20 mouse cellular contexts compared by ENCODE assay signal in genomic region chr1:106589141-106589540, GRCm38 (mm10).
A peak's percentile ranks its signal among the peaks of the same experiment; 100 is the strongest.
DNase-seq lines count a peak whose midpoint lies in the region; ATAC-seq and TF ChIP-seq lines count a peak whose summit lies in the region.
"Had no signal": no experiment of that assay in that cellular context is flagged by ENCODE, and none has a peak within 500 bp of the region (broad histone marks: within the 10 kb centered on the region; RNA-seq: fewer than 3 reads in every experiment).

No protein-coding gene starts in this region.

- intact Hi-C loops in heart, postnatal 10 days (cut with DNase I): no loop called here

- no peak overlapping the region for H3K4me2 ChIP-seq in neural tube, embryonic 14.5 days (ENCODE audit: low read depth, low read length)
- H3K4me2 ChIP-seq in stomach, postnatal 0 days (replicated peaks; ENCODE audit: low read depth): no peak overlapping the region
- H3K4me2 ChIP-seq: embryonic facial prominence, embryonic 12.5 days; forebrain, embryonic 15.5 days; heart, embryonic 11.5 days; heart, embryonic 15.5 days; hindbrain, embryonic 15.5 days had no signal

- H3K27me3 ChIP-seq in neural tube, embryonic 14.5 days (ENCODE audit: control insufficient read depth, insufficient read depth, low read length): no peaks in the 10 kb centered on the region
- no peaks in the 10 kb centered on the region for H3K27me3 ChIP-seq in stomach, postnatal 0 days (ENCODE audit: control insufficient read depth, insufficient read depth, low read length)
- H3K27me3 ChIP-seq: embryonic facial prominence, embryonic 12.5 days; forebrain, embryonic 15.5 days; heart, embryonic 15.5 days; hindbrain, embryonic 15.5 days had no signal

- WGBS in neural tube, embryonic 14.5 days: 57% methylated on average over 2 of the region's 2 CpGs
- 19% methylated on average over 2 of the region's 2 CpGs for WGBS in stomach, postnatal 0 days

- no peaks in the 10 kb centered on the region for H3K36me3 ChIP-seq in neural tube, embryonic 14.5 days (ENCODE audit: control insufficient read depth, insufficient read depth, low read length)
- no peaks in the 10 kb centered on the region for H3K36me3 ChIP-seq in stomach, postnatal 0 days (ENCODE audit: control insufficient read depth, insufficient read depth, low read length)
- H3K36me3 ChIP-seq: embryonic facial prominence, embryonic 12.5 days; forebrain, embryonic 15.5 days; heart, embryonic 15.5 days; hindbrain, embryonic 10.5 days; hindbrain, embryonic 15.5 days had no signal

- ATAC-seq in neural tube, embryonic 14.5 days (ENCODE audit: low read depth): peak; percentile 36; the same call in 1 of the 2 replicates
- ATAC-seq in stomach, postnatal 0 days (ENCODE audit: low FRiP score, low TSS enrichment): no peak
- ATAC-seq: forebrain, embryonic 15.5 days had no signal

- H3K4me1 ChIP-seq in neural tube, embryonic 14.5 days (ENCODE audit: control insufficient read depth, insufficient read depth, low read length): peaks cover 7% of the 10 kb centered on the region
- no peaks in the 10 kb centered on the region; the same call in 1 of the 2 replicates for H3K4me1 ChIP-seq in stomach, postnatal 0 days (replicated peaks; ENCODE audit: control insufficient read depth, insufficient read depth)
- H3K4me1 ChIP-seq: heart, embryonic 15.5 days had no signal

- TF ChIP-seq EP300 in stomach, postnatal 0 days (optimal IDR thresholded peaks at IDR 0.05): no peak

- no peak for TF ChIP-seq CTCF in stomach, postnatal 0 days (IDR thresholded peaks at IDR 0.05; ENCODE audit: low read depth)

- no peaks in the 10 kb centered on the region for H3K9me3 ChIP-seq in neural tube, embryonic 14.5 days (ENCODE audit: control insufficient read depth, low read length)
- H3K9me3 ChIP-seq in stomach, postnatal 0 days (ENCODE audit: control insufficient read depth, low read length): no peaks in the 10 kb centered on the region
- H3K9me3 ChIP-seq: embryonic facial prominence, embryonic 12.5 days; forebrain, embryonic 15.5 days; heart, embryonic 15.5 days; hindbrain, embryonic 10.5 days; hindbrain, embryonic 15.5 days had no signal

- no peak overlapping the region for H3K9ac ChIP-seq in neural tube, embryonic 14.5 days (replicated peaks; ENCODE audit: low read depth, low read length)
- no peak overlapping the region for H3K9ac ChIP-seq in stomach, postnatal 0 days (ENCODE audit: low read length)
- H3K9ac ChIP-seq: embryonic facial prominence, embryonic 12.5 days; forebrain, embryonic 15.5 days; heart, embryonic 15.5 days; hindbrain, embryonic 15.5 days had no signal

- no peak overlapping the region for H3K27ac ChIP-seq in neural tube, embryonic 14.5 days (ENCODE audit: low read depth, low read length)
- 0 out of 2 replicates have a peak overlapping the region, but pooled peaks have one; percentile 8 for H3K27ac ChIP-seq in stomach, postnatal 0 days (replicated peaks)
- H3K27ac ChIP-seq: embryonic facial prominence, embryonic 12.5 days; forebrain, embryonic 15.5 days; gastrocnemius, adult 2 months; heart, embryonic 15.5 days; hindbrain, embryonic 10.5 days; hindbrain, embryonic 15.5 days had no signal

- peak; percentile 0 for DNase-seq in heart, adult 11 months
- no peak for DNase-seq in heart, postnatal 10 days
- no peak for DNase-seq in neural tube, embryonic 10.5 days (ENCODE audit: extremely low spot score, low spot score)
- no peak for DNase-seq in stomach, postnatal 0 days (ENCODE audit: low spot score)
- no peak for DNase-seq in heart, adult 9 months (ENCODE audit: low spot score in 2 of 2)
- no peak for DNase-seq in gastrocnemius, adult 18-20 months (ENCODE audit: low spot score)
- DNase-seq: adrenal gland, postnatal 10 days; cerebellum, adult 11-12 months; cerebellum, adult 9-10 months; cerebellum, postnatal 25 days; gastrocnemius, adult 2 months; gastrocnemius, postnatal 36 days; heart, adult 18-20 months had no signal

- H3K4me3 ChIP-seq in neural tube, embryonic 14.5 days (ENCODE audit: low read depth, low read length): no peak overlapping the region
- H3K4me3 ChIP-seq in stomach, postnatal 0 days (ENCODE audit: low read depth, low read length): no peak overlapping the region
- H3K4me3 ChIP-seq: embryonic facial prominence, embryonic 12.5 days; forebrain, embryonic 15.5 days; gastrocnemius, adult 2 months; heart, embryonic 15.5 days; hindbrain, embryonic 10.5 days; hindbrain, embryonic 15.5 days had no signal
